Mouse (Mus musculus) T-helper 17 cell (primary cell): ENCODE data around the gene Slmap.
"Not testable (repeated sequence)": the region's sequence is repeated elsewhere in the genome, so short reads cannot be mapped to it uniquely, and the experiment has no call there.

Experiments
- in situ Hi-C, 2 experiments: fragments of 300-600 bp; cut with MboI, MseI; formaldehyde crosslinking; loops; 1 replicate in 1 of 2; 2 replicates in 1 of 2; pipeline ENCODE4 v1.15.1; 2025; ENCODE audit warnings: high pct_unique_total_duplicates in 2 of 2

Gene Slmap

GRCm38 (mm10) chr14:26533821-26534756 is 642 bp downstream of the Slmap start:
- in situ Hi-C loops: no loop called here

- in situ Hi-C loops: no loop called here
These were observed 1.5 kb downstream of the Slmap start for GRCm38 (mm10) chr14:26533267-26533666.

- in situ Hi-C loops: no loop called here
These were observed 2.0 kb downstream of the Slmap start for GRCm38 (mm10) chr14:26532752-26533151.

GRCm38 (mm10) chr14:26531410-26532313 is 3.1 kb downstream of the Slmap start:
- in situ Hi-C loops: no loop called here

- in situ Hi-C loops: no loop called here
These were observed 4.4 kb downstream of the Slmap start for GRCm38 (mm10) chr14:26530350-26530749.

- in situ Hi-C loops: no loop called here
These were observed 6.4 kb downstream of the Slmap start for GRCm38 (mm10) chr14:26528296-26528695.

GRCm38 (mm10) chr14:26525955-26526354 is 8.8 kb downstream of the Slmap start:
- in situ Hi-C loops: no loop called here

- in situ Hi-C loops: no loop called here
These were observed 11.6 kb downstream of the Slmap start for GRCm38 (mm10) chr14:26523082-26523481.

- in situ Hi-C loops: no loop called here
These were observed 14.9 kb downstream of the Slmap start for GRCm38 (mm10) chr14:26519831-26520230.

- in situ Hi-C loops: no loop called here
These were observed 16.9 kb downstream of the Slmap start for GRCm38 (mm10) chr14:26517843-26518242.

GRCm38 (mm10) chr14:26516232-26516631 is 18.5 kb downstream of the Slmap start:
- in situ Hi-C loops: not testable (repeated sequence)

- in situ Hi-C loops: no loop called here
These were observed 18.9 kb downstream of the Slmap start for GRCm38 (mm10) chr14:26515802-26516201.

- in situ Hi-C loops: no loop called here
These were observed 24.2 kb downstream of the Slmap start for GRCm38 (mm10) chr14:26510545-26510944.

GRCm38 (mm10) chr14:26508150-26508549 is 26.6 kb downstream of the Slmap start:
- in situ Hi-C loops: no loop called here

GRCm38 (mm10) chr14:26507361-26507760 is 27.4 kb downstream of the Slmap start:
- in situ Hi-C loops: no loop called here

- in situ Hi-C loops: no loop called here
These were observed 30.2 kb downstream of the Slmap start for GRCm38 (mm10) chr14:26504541-26504940.

GRCm38 (mm10) chr14:26500136-26500933 is 34.4 kb downstream of the Slmap start:
- in situ Hi-C loops: no loop called here

GRCm38 (mm10) chr14:26495021-26495420 is 39.7 kb downstream of the Slmap start:
- in situ Hi-C loops: loop anchor here in 1 of 2 experiments (10.0 kb wide), 1 partner anchor 160 kb away; no protein-coding TSS in a partner anchor

- in situ Hi-C loops: loop anchor here in 1 of 2 experiments (10.0 kb wide), 1 partner anchor 164 kb away; no protein-coding TSS in a partner anchor
These were observed 43.6 kb downstream of the Slmap start for GRCm38 (mm10) chr14:26491150-26491549.

- in situ Hi-C loops: loop anchor here in 1 of 2 experiments (10.0 kb wide), 1 partner anchor 146 kb away; the partner anchor contains the start of gene Arf4
These were observed 46.3 kb downstream of the Slmap start for GRCm38 (mm10) chr14:26488329-26489020.
